17 mouse cellular contexts compared by ENCODE assay signal in the genomic region with DNA sequence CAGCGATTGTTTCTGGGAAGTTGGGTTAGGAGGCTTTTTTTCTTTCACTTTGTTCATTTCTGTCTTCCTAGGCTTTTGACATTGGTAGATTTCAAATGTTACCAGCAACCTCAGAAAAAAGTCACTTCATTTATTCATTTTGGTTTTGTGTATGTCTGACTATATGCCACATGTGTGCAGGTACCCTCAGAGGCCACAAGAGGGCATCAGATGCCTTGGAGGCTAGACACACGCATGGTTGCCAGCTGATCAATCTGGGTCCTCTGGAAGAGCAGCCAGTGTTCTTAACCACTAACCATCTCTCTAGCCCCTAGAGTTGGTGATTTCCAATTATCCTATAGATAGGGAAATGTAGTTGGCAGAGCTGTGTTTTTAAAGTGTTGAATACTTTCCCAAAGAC. TPM values are rescaled to one million over a fixed set of nuclear protein-coding genes. Genes with fewer than 3 reads are reported as not detected.
DNase-seq lines count a peak whose midpoint lies in the region; ATAC-seq and TF ChIP-seq lines count a peak whose summit lies in the region.
"Had no signal": no experiment of that assay in that cellular context is flagged by ENCODE, and none has a peak within 500 bp of the region (broad histone marks: within the 10 kb centered on the region; RNA-seq: fewer than 3 reads in every experiment).

No protein-coding gene starts in this region.

- WGBS in kidney, postnatal 0 days: 93% methylated on average over 2 of the region's 2 CpGs
- WGBS in lung, postnatal 0 days: 98% methylated on average over 2 of the region's 2 CpGs
- 98% methylated on average over 2 of the region's 2 CpGs for WGBS in stomach, postnatal 0 days

- no peak for TF ChIP-seq EP300 in lung, postnatal 0 days (IDR thresholded peaks at IDR 0.05)
- TF ChIP-seq EP300 in stomach, postnatal 0 days (optimal IDR thresholded peaks at IDR 0.05): no peak

- no peak overlapping the region for H3K27ac ChIP-seq in kidney, postnatal 0 days
- no peak overlapping the region for H3K27ac ChIP-seq in lung, postnatal 0 days (ENCODE audit: low read length)
- H3K27ac ChIP-seq in ES-E14 (ENCODE audit: insufficient read depth, low read depth, low read length, poor library complexity, severe bottlenecking): no peak overlapping the region
- no peak overlapping the region for H3K27ac ChIP-seq in stomach, postnatal 0 days (replicated peaks)
- H3K27ac ChIP-seq: heart, embryonic 13.5 days; hindbrain, embryonic 15.5 days; limb, embryonic 12.5 days; lung, embryonic 15.5 days had no signal

- H3K4me1 ChIP-seq in kidney, postnatal 0 days (replicated peaks; ENCODE audit: insufficient read depth, low read length): no peaks in the 10 kb centered on the region
- H3K4me1 ChIP-seq in lung, postnatal 0 days (ENCODE audit: insufficient read depth, low read depth, low read length): no peaks in the 10 kb centered on the region
- H3K4me1 ChIP-seq in ES-E14 (ENCODE audit: control insufficient read depth in 2 of 2, insufficient read depth in 2 of 2, low read length in 2 of 2, poor library complexity in 1 of 2): peaks cover 0 to 2% of the 10 kb centered on the region in 2 experiments; a peak in 1 of 4 replicates
- H3K4me1 ChIP-seq in stomach, postnatal 0 days (replicated peaks; ENCODE audit: control insufficient read depth, insufficient read depth): no peaks in the 10 kb centered on the region
- H3K4me1 ChIP-seq: heart, embryonic 13.5 days; lung, embryonic 15.5 days had no signal

- H3K4me3 ChIP-seq in kidney, postnatal 0 days (replicated peaks; ENCODE audit: low read depth, low read length): no peak overlapping the region
- H3K4me3 ChIP-seq in lung, postnatal 0 days (ENCODE audit: low read depth, low read length): no peak overlapping the region
- no peak overlapping the region for H3K4me3 ChIP-seq in ES-E14 (ENCODE audit: insufficient read depth in 1 of 2, low read depth in 1 of 2, low read length in 2 of 2, poor library complexity in 1 of 2, severe bottlenecking in 1 of 2)
- no peak overlapping the region for H3K4me3 ChIP-seq in stomach, postnatal 0 days (ENCODE audit: low read depth, low read length)
- H3K4me3 ChIP-seq: heart, embryonic 13.5 days; hindbrain, embryonic 15.5 days; limb, embryonic 12.5 days; lung, embryonic 15.5 days; megakaryocyte, embryonic 14.5 days had no signal

- no peak overlapping the region for H3K4me2 ChIP-seq in kidney, postnatal 0 days (ENCODE audit: low read length)
- no peak overlapping the region for H3K4me2 ChIP-seq in lung, postnatal 0 days (replicated peaks; ENCODE audit: low read depth, low read length)
- H3K4me2 ChIP-seq in stomach, postnatal 0 days (replicated peaks; ENCODE audit: low read depth): no peak overlapping the region
- H3K4me2 ChIP-seq: heart, embryonic 13.5 days; hindbrain, embryonic 15.5 days; limb, embryonic 12.5 days; lung, embryonic 15.5 days had no signal

- H3K27me3 ChIP-seq in kidney, postnatal 0 days (ENCODE audit: insufficient read depth, low read length): no peaks in the 10 kb centered on the region
- no peaks in the 10 kb centered on the region for H3K27me3 ChIP-seq in lung, postnatal 0 days (replicated peaks; ENCODE audit: insufficient read depth, low read length)
- no peaks in the 10 kb centered on the region for H3K27me3 ChIP-seq in stomach, postnatal 0 days (ENCODE audit: control insufficient read depth, insufficient read depth, low read length)
- H3K27me3 ChIP-seq: heart, embryonic 13.5 days; hindbrain, embryonic 15.5 days; limb, embryonic 12.5 days; lung, embryonic 15.5 days; megakaryocyte, embryonic 14.5 days had no signal

- no peak for DNase-seq in kidney, postnatal 0 days (ENCODE audit: low spot score)
- no peak for DNase-seq in kidney, adult 9 months
- no peak for DNase-seq in lung, postnatal 0 days (ENCODE audit: low spot score)
- no peak for DNase-seq in lung, postnatal 25 days (ENCODE audit: low spot score)
- peak; percentile 6 for DNase-seq in ES-E14 (ENCODE audit: low read depth, low spot score)
- DNase-seq in stomach, postnatal 0 days (ENCODE audit: low spot score): no peak
- no peak for DNase-seq in testis, postnatal 14 days (ENCODE audit: low spot score)
- DNase-seq: cerebellum, adult 9-11 months; gastrocnemius, postnatal 25 days; heart, postnatal 36 days; right cerebral cortex, adult 18-20 months had no signal

- 0 out of 2 replicates have a peak, but pooled peaks cover 3% of the 10 kb centered on the region for H3K36me3 ChIP-seq in kidney, postnatal 0 days (ENCODE audit: insufficient read depth, low read length)
- no peaks in the 10 kb centered on the region for H3K36me3 ChIP-seq in lung, postnatal 0 days (ENCODE audit: insufficient read depth, low read length)
- H3K36me3 ChIP-seq in ES-E14 (ENCODE audit: control insufficient read depth, insufficient read depth, low read length, poor library complexity, severe bottlenecking): no peaks in the 10 kb centered on the region
- H3K36me3 ChIP-seq in stomach, postnatal 0 days (ENCODE audit: control insufficient read depth, insufficient read depth, low read length): no peaks in the 10 kb centered on the region; the same call in 1 of the 2 replicates
- H3K36me3 ChIP-seq: hindbrain, embryonic 15.5 days had no signal

- peak; percentile 14; the same call in 1 of the 2 replicates for TF ChIP-seq CTCF in kidney, postnatal 0 days (IDR thresholded peaks at IDR 0.05; ENCODE audit: low read depth)
- peak; percentile 17 for TF ChIP-seq CTCF in lung, postnatal 0 days (IDR thresholded peaks at IDR 0.05)
- TF ChIP-seq CTCF in stomach, postnatal 0 days (IDR thresholded peaks at IDR 0.05; ENCODE audit: low read depth): peak; percentile 32; the same call in 1 of the 2 replicates

- H3K9me3 ChIP-seq in kidney, postnatal 0 days (replicated peaks; ENCODE audit: low read length): no peaks in the 10 kb centered on the region
- H3K9me3 ChIP-seq in lung, postnatal 0 days (ENCODE audit: low read length): no peaks in the 10 kb centered on the region
- H3K9me3 ChIP-seq in ES-E14 (ENCODE audit: control insufficient read depth, insufficient read depth, low read depth, low read length): no peaks in the 10 kb centered on the region
- no peaks in the 10 kb centered on the region for H3K9me3 ChIP-seq in stomach, postnatal 0 days (ENCODE audit: control insufficient read depth, low read length)
- H3K9me3 ChIP-seq: hindbrain, embryonic 15.5 days; lung, embryonic 15.5 days had no signal

- no peak for ATAC-seq in kidney, postnatal 0 days (replicated peaks; ENCODE audit: low FRiP score, low read depth)
- no peak for ATAC-seq in lung, postnatal 0 days
- no peak for ATAC-seq in stomach, postnatal 0 days (ENCODE audit: low FRiP score, low TSS enrichment)
- ATAC-seq: midbrain, embryonic 16.5 days had no signal

- no peak overlapping the region for H3K9ac ChIP-seq in kidney, postnatal 0 days (ENCODE audit: low read depth, low read length)
- H3K9ac ChIP-seq in lung, postnatal 0 days (replicated peaks; ENCODE audit: low read depth): no peak overlapping the region
- no peak overlapping the region for H3K9ac ChIP-seq in ES-E14 (ENCODE audit: insufficient read depth, low read depth, low read length, poor library complexity, severe bottlenecking)
- H3K9ac ChIP-seq in stomach, postnatal 0 days (ENCODE audit: low read length): no peak overlapping the region
- H3K9ac ChIP-seq: heart, embryonic 13.5 days; hindbrain, embryonic 15.5 days; limb, embryonic 12.5 days; lung, embryonic 15.5 days had no signal

- in situ Hi-C loops in ES-E14 (cut with MboI; ENCODE audit: low sequenced_read_pairs in 2 of 2, unreplicated experiment in 2 of 2): no loop called here

TF ChIP-seq in ES-E14, 5 proteins besides CTCF, POLR2A, EP300 and RAD21:
- no peak for TF ChIP-seq MAFK (IDR thresholded peaks at IDR 0.05; ENCODE audit: insufficient read depth, low read depth, low read length)
- no peak for TF ChIP-seq CHD2 (IDR thresholded peaks at IDR 0.05; ENCODE audit: low read depth, low read length)
- TF ChIP-seq HCFC1 (IDR thresholded peaks at IDR 0.05; ENCODE audit: borderline replicate concordance, insufficient read depth, low read length): no peak
- TF ChIP-seq ZC3H11A (IDR thresholded peaks at IDR 0.05; ENCODE audit: borderline replicate concordance, low read depth, low read length): no peak; the same call in 1 of the 2 replicates
- TF ChIP-seq ZNF384 (IDR thresholded peaks at IDR 0.05; ENCODE audit: low read depth, low read length): no peak

RNA-seq across cellular contexts. Expression of a gene that starts 42.6 kb away (rescaled TPM):
- polyA plus RNA-seq in kidney, postnatal 0 days (2015; fragmentation: Nextera tagmentation; extraction: Ambion mirVana): 0.16 TPM in 1 of 2 replicates, not detected in the other
- polyA plus RNA-seq in lung, postnatal 0 days (2015; fragmentation: Nextera tagmentation; extraction: Ambion mirVana): 0.27 and 0.64 TPM in 2 replicates
- total RNA-seq in ES-E14 (2012; rRNA removed): not detected in 2 replicates
- polyA plus RNA-seq in stomach, postnatal 0 days (2015; fragmentation: Nextera tagmentation; extraction: Ambion mirVana): 72.1 and 79.7 TPM in 2 replicates
- total RNA-seq: gastrocnemius, postnatal 25 days; heart, postnatal 36 days had no signal
- polyA plus RNA-seq: limb, embryonic 12.5 days had no signal

Comparison
In these comparisons a context has a peak if more than half of its experiments do, and no peak if none do; other contexts are left out.
1. RNA of a gene that starts 42.6 kb away (polyA plus RNA-seq): 72.1 to 79.7 TPM in stomach, postnatal 0 days; 0.27 to 0.64 TPM in lung, postnatal 0 days and 0.16 TPM in kidney, postnatal 0 days; every median in the first group is over 10 times any median in the second.
2. Peak in every context shown above with its lines, with median percentiles within 50 percentile points of each other: CTCF ChIP-seq.